Mouse (Mus musculus) stomach, embryonic 14.5 days (tissue): Measurements from ENCODE around the gene 1110008P14Rik. TPM values are rescaled to one million over a fixed set of nuclear protein-coding genes. Genes with fewer than 3 reads are reported as not detected.

Experiments
- ATAC-seq: fragments of 200-750 bp; cut with Nextera tagmentation; 2 replicates; pipeline ENCODE4 v1.8.0; 2017; ENCODE audit warnings: low read depth, moderate TSS enrichment; ENCODE audit not compliant: insufficient number of reproducible peaks, insufficient read depth, low FRiP score
- H3K27ac ChIP-seq: fragments of 300-500 bp; sonication (generic); 2 replicates; pipeline ENCODE4 v1.5.1; 2014; ENCODE audit warnings: mild to moderate bottlenecking, low read length, moderate library complexity, mixed read lengths
- H3K27me3 ChIP-seq: fragments of 300-500 bp; sonication (generic); 2 replicates; pipeline ENCODE4 v1.6.1; 2014; ENCODE audit warnings: low read length, control low read depth, mixed read lengths; ENCODE audit not compliant: control insufficient read depth, insufficient read depth
- H3K36me3 ChIP-seq: fragments of 300-500 bp; sonication (generic); 2 replicates; pipeline ENCODE4 v1.6.1; 2014; ENCODE audit warnings: mild to moderate bottlenecking, control low read depth, low read length, moderate library complexity, mixed read lengths; ENCODE audit not compliant: control insufficient read depth, insufficient read depth
- H3K4me1 ChIP-seq: fragments of 300-500 bp; sonication (generic); 2 replicates; pipeline ENCODE4 v1.6.1; 2014; ENCODE audit warnings: low read length, control low read depth, mixed read lengths; ENCODE audit not compliant: control insufficient read depth, insufficient read depth
- H3K4me2 ChIP-seq: fragments of 300-500 bp; sonication (generic); replicated peaks from 2 replicates; pipeline ENCODE4 v1.6.1; 2014; ENCODE audit warnings: low read depth, low read length, control low read depth
- H3K4me3 ChIP-seq: fragments of 300-500 bp; sonication (generic); 2 replicates; pipeline ENCODE4 v1.5.1; 2014; ENCODE audit warnings: low read depth, low read length, control low read depth
- H3K9ac ChIP-seq: fragments of 300-500 bp; sonication (generic); replicated peaks from 2 replicates; pipeline ENCODE4 v1.6.1; 2014; ENCODE audit warnings: low read depth, mild to moderate bottlenecking, control low read depth, low read length, moderate library complexity, mixed read lengths
- H3K9me3 ChIP-seq: fragments of 300-500 bp; sonication (generic); 2 replicates; pipeline ENCODE4 v1.6.1; 2016; ENCODE audit warnings: low read depth, low read length, control low read depth; ENCODE audit not compliant: control insufficient read depth
- WGBS: fragments of 180-500 bp; shearing (Covaris S2); extraction: QIAGEN DNeasy Blood & Tissue Kit; methylation state at CpG from one replicate; pipeline ENCODE4 v1.1.7; 2014; 5-methylcytosine and 5-hydroxymethylcytosine counted together
- polyA plus RNA-seq: library from polyadenylated mRNA; unstranded; fragments of >200 nt; fragmentation: Nextera tagmentation; extraction: Ambion mirVana; gene quantifications from 2 replicates; pipeline ENCODE4 v1.2.1, GENCODE M21; 2014

The 1110008P14Rik gene
- polyA plus RNA-seq, 1 experiment from 2014 or later, result 46.3 TPM

- WGBS, result 51% methylated on average over 26 of the region's 26 CpGs
- ATAC-seq, result no peak
Measured at GRCm38 (mm10) chr2:32339912-32340642, 41.7 kb downstream of the 1110008P14Rik start.

DNA sequence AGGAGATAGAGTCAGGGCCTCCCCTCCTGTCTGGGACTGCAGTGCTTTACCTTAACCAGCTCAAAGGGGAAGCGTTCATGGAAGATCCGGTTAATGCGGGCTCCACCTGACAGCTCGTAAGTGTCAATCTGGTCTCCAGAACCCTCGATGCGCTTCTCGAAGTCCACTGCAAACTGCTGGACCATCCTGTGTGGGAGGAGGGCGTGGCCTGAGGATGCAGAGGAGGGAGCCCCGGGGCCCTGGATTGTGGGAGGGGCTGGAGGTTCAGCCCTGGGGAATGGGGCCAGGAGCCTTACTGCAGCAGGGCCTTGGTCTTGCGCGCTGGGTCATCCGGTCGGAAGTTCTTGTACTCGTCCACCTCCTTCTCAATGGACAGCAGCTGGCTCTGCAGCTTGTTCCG is 45.9 kb downstream of the 1110008P14Rik start:
- Histone ChIP-seq H3K9ac (no peak overlapping the region), H3K36me3 (peaks cover 5% of the 10 kb centered on the region; the same call in 1 of the 2 replicates), H3K4me2 (no peak overlapping the region), H3K4me3 (no peak overlapping the region), H3K27ac (no peak overlapping the region), H3K4me1 (no peaks in the 10 kb centered on the region), H3K9me3 (no peaks in the 10 kb centered on the region), H3K27me3 (no peaks in the 10 kb centered on the region)
- ATAC-seq, result no peak
- WGBS, result 53% methylated on average over 15 of the region's 15 CpGs

More at GRCm38 (mm10) chr2:32339912-32340642, 41.7 kb downstream of the 1110008P14Rik start:
- H3K4me2 ChIP-seq, result no peak overlapping the region
- H3K9me3 ChIP-seq, result no peaks in the 10 kb centered on the region
- no peaks in the 10 kb centered on the region for H3K27me3 ChIP-seq
- H3K27ac ChIP-seq, result no peak overlapping the region
- no peak overlapping the region for H3K9ac ChIP-seq
- H3K4me1 ChIP-seq, result 0 out of 2 replicates have a peak, but pooled peaks cover 3% of the 10 kb centered on the region
- H3K4me3 ChIP-seq, result no peak overlapping the region
- H3K36me3 ChIP-seq, result peaks cover 5% of the 10 kb centered on the region; the same call in 1 of the 2 replicates

DNA sequence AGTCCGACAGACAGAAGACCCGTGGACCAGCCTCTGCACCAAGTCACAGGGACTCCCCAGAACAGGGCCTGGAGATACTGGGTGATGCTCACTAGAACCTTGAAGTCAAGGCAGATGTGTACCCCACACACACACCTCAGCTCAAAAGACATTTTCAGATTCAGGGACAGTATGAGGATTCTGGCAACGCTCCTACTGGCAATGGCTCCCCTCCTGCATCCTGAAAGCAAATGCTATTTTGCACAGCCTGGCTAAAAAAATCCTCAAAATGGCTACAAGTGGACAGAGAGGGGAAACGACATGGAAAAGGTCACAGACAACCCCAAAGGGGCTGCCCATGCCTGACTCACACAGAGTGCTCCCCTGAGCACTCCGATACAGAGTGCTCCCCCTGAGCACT is 49.6 kb downstream of the 1110008P14Rik start:
- 88% methylated on average over 5 of the region's 5 CpGs for WGBS
- H3K27me3 ChIP-seq, result no peaks in the 10 kb centered on the region
- no peak overlapping the region for H3K9ac ChIP-seq
- no peak overlapping the region for H3K4me2 ChIP-seq
- no peaks in the 10 kb centered on the region; the same call in 1 of the 2 replicates for H3K36me3 ChIP-seq
- H3K4me1 ChIP-seq, result peaks cover 16% of the 10 kb centered on the region
- H3K4me3 ChIP-seq, result no peak overlapping the region
- no peaks in the 10 kb centered on the region for H3K9me3 ChIP-seq
- ATAC-seq, result no peak
- H3K27ac ChIP-seq, result no peak overlapping the region

DNA sequence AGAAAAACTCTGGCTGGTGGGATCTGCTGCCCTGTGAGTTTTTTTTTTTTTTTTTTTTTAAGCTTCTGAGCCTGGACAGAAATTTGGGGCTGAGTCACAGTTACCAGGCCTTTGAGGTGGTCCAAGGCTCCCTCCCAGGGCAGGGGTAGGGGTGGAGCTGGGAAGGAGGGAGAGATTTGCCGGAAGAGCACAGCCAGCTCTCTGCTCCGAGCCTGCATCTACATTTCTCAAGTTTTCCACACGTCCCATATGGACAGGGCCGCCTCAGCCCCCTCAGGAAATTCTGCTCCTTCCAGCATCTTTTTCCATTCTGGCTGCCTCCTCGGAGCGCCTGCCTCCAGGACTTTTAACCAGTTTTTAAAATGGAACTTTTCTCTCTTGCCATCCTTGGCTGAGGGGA is 52.2 kb downstream of the 1110008P14Rik start:
- Histone ChIP-seq H3K9me3 (no peaks in the 10 kb centered on the region), H3K36me3 (no peaks in the 10 kb centered on the region; the same call in 1 of the 2 replicates), H3K4me2 (no peak overlapping the region), H3K4me3 (no peak overlapping the region), H3K27me3 (no peaks in the 10 kb centered on the region), H3K27ac (peak overlapping the region; percentile 67), H3K9ac (no peak overlapping the region), H3K4me1 (peaks cover 20% of the 10 kb centered on the region)
- no peak for ATAC-seq
- WGBS, result 22% methylated on average over 6 of the region's 6 CpGs

DNA sequence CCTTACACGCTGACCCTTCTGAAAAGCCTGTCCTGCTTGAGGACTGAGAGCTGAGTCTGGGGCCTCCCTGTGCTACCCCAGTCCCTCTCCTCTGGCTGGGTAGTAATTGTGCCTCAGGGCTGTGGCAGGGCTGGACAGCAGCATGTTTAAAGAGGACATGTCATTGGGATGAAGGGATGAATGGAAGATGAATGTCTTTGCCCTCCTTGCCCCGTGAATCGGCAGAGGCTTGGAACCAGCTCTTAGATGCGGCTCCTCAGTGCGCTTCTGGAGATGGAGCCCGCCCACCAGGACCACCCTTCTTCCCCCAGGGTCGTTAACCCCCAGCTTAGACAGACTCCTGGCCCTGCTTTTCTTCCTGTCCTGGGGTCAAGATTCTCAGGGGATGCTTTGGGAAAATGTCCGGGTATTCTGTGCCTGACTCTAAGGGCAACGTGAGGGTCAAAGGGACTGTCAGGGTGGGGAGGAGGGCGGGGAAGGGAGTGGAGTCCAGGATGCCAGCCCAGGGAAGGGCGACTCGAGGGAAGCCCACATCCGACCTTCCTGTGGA is 52.8 kb downstream of the 1110008P14Rik start:
- Histone ChIP-seq H3K27ac (peak overlapping the region; percentile 67), H3K9ac (no peak overlapping the region)

GRCm38 (mm10) chr2:32327200-32327599 is 54.5 kb downstream of the 1110008P14Rik start:
- WGBS, result 63% methylated on average over 4 of the region's 4 CpGs

More for the DNA sequence above, 52.8 kb downstream of the 1110008P14Rik start:
- Histone ChIP-seq H3K4me2 (no peak overlapping the region), H3K4me3 (no peak overlapping the region), H3K9me3 (no peaks in the 10 kb centered on the region), H3K36me3 (no peaks in the 10 kb centered on the region; the same call in 1 of the 2 replicates), H3K4me1 (peaks cover 20% of the 10 kb centered on the region), H3K27me3 (no peaks in the 10 kb centered on the region)
- 24% methylated on average over 13 of the region's 13 CpGs for WGBS
- ATAC-seq, result no peak

More at GRCm38 (mm10) chr2:32327200-32327599, 54.5 kb downstream of the 1110008P14Rik start:
- Histone ChIP-seq H3K27ac (no peak overlapping the region), H3K4me1 (peaks cover 20% of the 10 kb centered on the region), H3K36me3 (no peaks in the 10 kb centered on the region), H3K4me2 (no peak overlapping the region), H3K9me3 (no peaks in the 10 kb centered on the region), H3K27me3 (no peaks in the 10 kb centered on the region), H3K4me3 (no peak overlapping the region), H3K9ac (no peak overlapping the region)
- ATAC-seq, result no peak

Other genes starting within 250 kb of the 1110008P14Rik start
- gene Prrc2b, start 230.9 kb downstream of the 1110008P14Rik start, polyA plus RNA-seq, result 54.2 and 59.8 TPM in 2 replicates
- gene Pomt1, start 145.3 kb downstream of the 1110008P14Rik start, polyA plus RNA-seq, result 28.2 TPM in 2 replicates
- 64.7 and 65.3 TPM in 2 replicates for gene Uck1, start 121.8 kb downstream of the 1110008P14Rik start, polyA plus RNA-seq
- 23.1 and 24.3 TPM in 2 replicates for gene Golga2, start 94.6 kb downstream of the 1110008P14Rik start, polyA plus RNA-seq
- gene Swi5, start 93.9 kb downstream of the 1110008P14Rik start, polyA plus RNA-seq, result 137 and 143 TPM in 2 replicates
- gene Ciz1, start 29.6 kb downstream of the 1110008P14Rik start, polyA plus RNA-seq, result 44.7 and 45.4 TPM in 2 replicates
- gene Dnm1, start 28.6 kb downstream of the 1110008P14Rik start, polyA plus RNA-seq, result 20.5 and 22.6 TPM in 2 replicates
- 3.7 and 6.8 TPM in 2 replicates for gene Lcn2, start 6.3 kb upstream of the 1110008P14Rik start, polyA plus RNA-seq
- 28.1 and 30.5 TPM in 2 replicates for gene Ptges2, start 14.0 kb upstream of the 1110008P14Rik start, polyA plus RNA-seq
- gene Naif1, start 68.5 kb upstream of the 1110008P14Rik start, polyA plus RNA-seq, result 5.6 TPM in 2 replicates
- gene Slc25a25, start 69.5 kb upstream of the 1110008P14Rik start, polyA plus RNA-seq, result 13.7 and 14.1 TPM in 2 replicates
- gene Fam102a, start 153.4 kb upstream of the 1110008P14Rik start, polyA plus RNA-seq, result 10.6 and 14.0 TPM in 2 replicates
- gene Dpm2, start 188.9 kb upstream of the 1110008P14Rik start, polyA plus RNA-seq, result 122 TPM in 2 replicates
- 0.46 and 1.4 TPM in 2 replicates for gene Pip5kl1, start 192.9 kb upstream of the 1110008P14Rik start, polyA plus RNA-seq
- gene 9430097D07Rik, start 193.7 kb upstream of the 1110008P14Rik start, polyA plus RNA-seq, result 0.22 TPM in 1 of 2 replicates, not detected in the other
- 17.0 and 18.1 TPM in 2 replicates for gene St6galnac4, start 205.2 kb upstream of the 1110008P14Rik start, polyA plus RNA-seq
- gene St6galnac6, start 217.8 kb upstream of the 1110008P14Rik start, polyA plus RNA-seq, result 7.4 and 7.9 TPM in 2 replicates
- gene Ak1, start 239.8 kb upstream of the 1110008P14Rik start, polyA plus RNA-seq, result 16.7 and 17.1 TPM in 2 replicates